Mouse (Mus musculus): ENCODE measurements at regions not wholly inside any gene's neighbourhood (a gene's known extent, or its start where the extent isn't known, plus 50 kb on each side); places are given as distances from the start of the nearest gene placed in this dataset.
"Not testable (repeated sequence)": the region's sequence is repeated elsewhere in the genome, so short reads cannot be mapped to it uniquely, and the experiment has no call there.

DNA sequence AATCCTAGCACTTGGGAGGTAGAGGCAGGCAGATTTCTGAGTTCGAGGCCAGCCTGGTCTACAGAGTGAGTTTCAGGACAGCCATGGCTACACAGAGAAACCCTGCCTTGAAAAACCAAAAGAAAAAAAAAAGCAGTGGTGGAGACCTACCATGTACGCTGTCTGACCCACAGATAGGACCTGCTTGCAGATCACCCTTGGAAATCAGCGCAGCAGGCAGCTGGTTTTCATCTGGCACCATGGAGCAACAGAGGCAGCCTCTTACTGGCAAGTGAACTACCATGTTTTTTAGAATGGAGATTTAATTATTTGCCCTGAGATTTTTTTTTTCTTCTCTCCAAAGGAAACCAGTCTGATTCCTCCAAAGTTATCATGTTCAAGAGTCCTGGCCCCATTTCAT lies 150.8 kb upstream of the Mpdz start:
- DNase-seq (ENCODE audit: low spot score): not testable (repeated sequence)

DNA sequence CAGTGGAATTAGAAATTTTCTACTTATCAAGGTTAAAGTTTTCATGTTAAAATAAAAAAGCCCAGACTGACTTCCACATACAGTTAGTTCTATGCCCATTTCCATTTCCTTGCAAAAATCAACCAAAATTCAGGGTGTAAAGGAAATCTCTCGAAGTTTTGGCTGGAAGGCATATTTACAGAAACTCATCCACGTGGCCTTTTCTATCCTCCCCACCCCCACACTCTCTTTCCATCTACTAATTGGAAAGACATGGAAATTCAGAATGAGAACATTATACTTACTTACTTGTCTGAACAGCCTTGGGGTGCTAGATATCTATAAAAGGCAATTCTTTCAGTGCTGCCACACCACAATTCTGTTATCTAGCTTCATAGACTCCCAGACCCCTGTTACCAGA lies 139.9 kb upstream of the Mpdz start:
- no peak for DNase-seq (ENCODE audit: low spot score)

DNA sequence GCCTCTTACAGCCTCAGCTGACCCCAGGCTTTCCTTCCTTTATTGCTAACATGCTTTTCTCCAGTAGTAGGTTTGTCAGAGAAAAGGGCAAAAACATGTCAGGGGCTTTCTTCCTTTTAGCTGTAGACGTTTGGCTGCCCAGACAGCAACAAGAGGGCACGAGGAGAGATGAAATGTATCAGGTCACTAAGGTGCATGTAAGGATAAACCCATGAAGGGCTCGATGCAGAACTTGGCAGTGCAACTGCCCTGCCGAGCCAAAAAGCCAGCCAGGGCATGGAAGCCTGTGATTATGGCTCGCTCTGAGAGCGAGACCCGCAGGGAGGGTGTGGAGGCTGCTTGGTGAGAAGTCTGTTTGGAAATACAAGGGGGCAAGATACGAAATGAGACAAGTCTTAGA lies 137.9 kb upstream of the Mpdz start:
- no peak for DNase-seq (ENCODE audit: low spot score)

- no peak for DNase-seq (ENCODE audit: low spot score)
Measured at GRCm38 (mm10) chr4:81579389-81580110, 136.9 kb upstream of the Mpdz start.

DNA sequence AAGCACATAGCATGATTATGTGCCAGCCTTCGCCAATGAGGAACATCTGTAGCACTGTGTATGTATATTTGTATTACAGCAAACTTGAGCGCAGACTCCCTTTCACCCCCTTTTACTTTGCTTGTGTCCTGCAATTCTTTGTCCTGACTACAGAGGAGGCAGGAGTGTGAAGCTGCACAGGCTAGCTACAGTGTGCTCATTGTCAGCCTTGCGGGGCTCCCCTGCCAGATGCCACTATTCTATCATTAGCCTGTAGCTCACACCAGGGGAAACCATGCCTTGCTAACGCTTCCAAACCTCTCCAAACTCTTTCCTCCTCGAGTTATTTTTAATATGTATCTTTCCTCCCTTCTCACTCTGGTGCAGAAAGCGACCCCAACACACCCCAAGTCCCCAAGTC lies 136.4 kb upstream of the Mpdz start:
- no peak for DNase-seq (ENCODE audit: low spot score)

- DNase-seq (ENCODE audit: low spot score): no peak
Measured at GRCm38 (mm10) chr4:81573771-81574170, 131.2 kb upstream of the Mpdz start.

- no peak for DNase-seq (ENCODE audit: low spot score)
Measured at GRCm38 (mm10) chr4:81570736-81571135, 128.1 kb upstream of the Mpdz start.

DNA sequence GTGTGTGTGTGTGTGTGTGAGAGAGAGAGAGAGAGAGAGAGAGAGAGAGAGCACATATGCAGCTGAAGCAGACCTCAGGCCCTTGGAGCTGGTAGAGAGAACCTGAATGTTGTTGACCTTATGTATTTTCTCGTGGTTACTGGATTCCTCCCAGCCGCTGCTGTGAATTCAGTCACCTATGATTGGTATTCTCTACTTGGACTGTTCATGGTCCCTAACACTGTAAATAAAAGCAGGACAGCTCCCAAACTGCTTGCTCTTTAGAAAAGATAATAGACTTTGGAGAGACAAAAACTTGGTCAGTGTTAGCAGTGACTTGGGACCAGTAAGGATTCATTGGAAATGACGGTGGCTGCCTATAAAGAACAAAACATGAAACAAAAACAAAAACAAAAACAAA lies 126.9 kb upstream of the Mpdz start:
- DNase-seq (ENCODE audit: low spot score): no peak

DNA sequence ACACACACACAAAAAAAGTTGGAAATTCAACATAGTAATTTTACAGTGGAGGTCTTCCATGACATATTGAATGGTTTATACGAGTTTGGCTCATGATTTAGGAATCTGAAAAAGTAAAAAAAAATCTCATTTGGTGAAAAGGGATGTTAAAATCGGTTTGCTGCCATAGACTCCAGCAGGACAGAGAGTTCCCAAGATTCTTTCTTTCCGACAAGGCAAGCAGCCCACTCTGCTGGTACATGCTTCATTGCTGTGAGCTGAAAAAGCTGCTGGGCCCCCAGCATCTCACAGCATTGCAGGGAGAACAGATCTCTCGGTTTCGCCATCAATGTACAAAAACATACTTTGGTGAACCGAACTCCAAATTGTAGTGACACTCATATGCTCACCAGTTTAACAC lies 125.8 kb upstream of the Mpdz start:
- DNase-seq (ENCODE audit: low spot score): no peak

- DNase-seq (ENCODE audit: low spot score): no peak
Measured at GRCm38 (mm10) chr4:81567928-81568327, 125.3 kb upstream of the Mpdz start.

DNA sequence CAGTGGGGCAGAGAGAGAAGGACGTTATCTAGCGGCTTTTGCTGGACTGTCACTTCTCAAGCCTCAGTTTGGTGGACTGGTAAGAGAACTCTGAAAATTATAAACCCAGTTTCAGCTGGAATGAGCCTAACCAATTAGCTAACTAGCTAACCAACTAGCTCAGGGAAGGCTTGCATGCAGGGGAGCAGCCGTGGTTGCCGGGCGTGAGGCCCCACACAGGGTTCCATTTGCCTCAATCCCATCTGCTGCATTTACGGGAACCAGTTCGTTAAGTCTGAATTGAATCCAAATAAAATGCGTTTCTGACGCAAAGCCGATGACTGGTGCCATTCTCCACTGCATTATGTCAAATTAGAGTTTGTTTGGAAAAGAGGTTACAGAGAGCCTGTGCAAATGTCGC lies 123.9 kb upstream of the Mpdz start:
- DNase-seq (ENCODE audit: low spot score): no peak

DNA sequence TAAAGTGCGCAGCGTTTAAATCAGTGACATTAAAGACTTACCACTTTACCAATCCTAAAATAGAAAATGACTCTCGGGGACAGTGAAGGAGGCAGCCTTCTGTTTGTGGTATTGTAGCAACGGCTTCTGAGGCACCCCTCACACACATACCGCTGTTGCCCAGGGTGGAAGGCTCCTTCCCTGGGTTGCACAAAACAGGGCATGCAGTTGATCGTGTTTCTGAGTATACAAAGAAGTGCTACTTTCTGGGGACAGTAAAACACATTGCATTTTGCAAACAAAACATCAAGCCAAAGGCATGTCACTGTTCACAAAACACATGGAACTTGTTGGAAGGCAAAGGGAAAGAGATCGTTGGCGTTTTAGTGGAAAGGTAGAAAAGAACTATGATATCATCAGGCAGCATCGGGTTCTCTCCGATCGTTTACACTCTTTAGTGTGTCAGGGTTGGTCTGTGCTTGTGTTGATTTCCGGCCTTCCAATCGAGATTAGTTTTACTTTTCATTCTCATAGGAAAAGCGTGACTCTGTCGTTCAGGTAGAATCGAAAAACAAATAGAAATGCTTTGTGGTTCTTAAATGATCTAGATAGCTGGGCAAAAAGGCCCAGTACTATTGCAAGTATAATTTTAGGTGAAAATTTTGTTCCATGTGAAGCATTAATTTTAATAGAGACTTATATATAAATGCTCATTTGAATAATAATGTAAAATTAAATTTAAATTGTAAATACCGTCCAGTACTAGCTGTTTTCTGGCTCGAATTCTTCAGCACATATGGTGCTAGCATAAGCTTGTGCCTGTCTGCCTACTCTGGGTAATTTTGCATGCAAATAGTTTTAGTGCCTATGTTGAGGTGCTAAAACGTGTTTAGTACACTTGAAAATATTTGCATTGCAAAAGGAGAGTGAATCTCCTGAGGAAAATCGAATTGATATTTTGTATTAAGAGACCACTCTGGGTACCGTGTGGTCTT lies 123.1 kb upstream of the Mpdz start:
- no peak for DNase-seq (ENCODE audit: low spot score)

GRCm38 (mm10) chr4:81564446-81564845 lies 121.8 kb upstream of the Mpdz start:
- DNase-seq (ENCODE audit: low spot score): no peak

- DNase-seq (ENCODE audit: low spot score): no peak
Measured at GRCm38 (mm10) chr4:81563574-81563973, 121.0 kb upstream of the Mpdz start.

- no peak for DNase-seq (ENCODE audit: low spot score)
Measured at GRCm38 (mm10) chr4:81561453-81561852, 118.8 kb upstream of the Mpdz start.

- DNase-seq (ENCODE audit: low spot score): no peak
Measured at GRCm38 (mm10) chr4:81550816-81551215, 108.2 kb upstream of the Mpdz start.

GRCm38 (mm10) chr4:81550256-81550655 lies 107.6 kb upstream of the Mpdz start:
- no peak for DNase-seq (ENCODE audit: low spot score)

DNA sequence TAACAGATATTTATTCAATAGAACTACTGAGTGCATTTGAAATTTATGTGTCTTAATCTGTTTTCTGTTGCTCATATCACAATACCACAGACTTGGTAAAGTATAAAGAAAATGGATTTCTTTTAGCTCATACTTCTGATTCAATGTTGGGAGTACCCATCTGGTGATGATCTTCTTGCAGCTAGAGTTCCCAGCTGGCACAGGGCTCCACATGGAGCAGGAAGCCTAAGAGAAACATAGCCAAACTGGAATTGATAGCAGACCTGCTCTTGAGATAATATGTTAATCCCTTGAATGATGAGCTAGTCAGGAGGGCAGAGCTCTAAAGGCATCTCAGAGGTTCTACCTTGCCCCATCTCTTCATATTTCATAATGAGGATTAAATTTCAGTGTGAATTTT lies 97.9 kb upstream of the Mpdz start:
- no peak for DNase-seq (ENCODE audit: low spot score)

DNA sequence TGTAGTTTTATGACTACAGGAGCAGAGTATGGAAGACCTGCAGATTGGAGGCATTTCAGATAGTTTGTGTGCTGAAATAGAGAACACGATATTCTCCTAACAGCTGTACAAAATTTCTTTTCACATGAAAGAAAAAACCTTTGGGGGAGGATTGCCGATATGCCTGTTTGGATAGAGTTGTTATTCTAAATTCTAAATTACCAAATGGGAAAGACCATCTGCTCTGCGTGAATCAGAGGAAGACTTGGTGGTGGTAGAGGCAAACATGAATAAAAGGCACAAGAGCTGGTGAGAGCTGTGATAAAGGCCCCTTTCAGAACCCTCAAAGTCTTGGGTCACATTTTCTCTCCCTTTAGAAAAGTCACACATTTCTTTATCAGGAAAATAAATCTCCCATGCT lies 96.9 kb upstream of the Mpdz start:
- DNase-seq (ENCODE audit: low spot score): peak; percentile 33

DNA sequence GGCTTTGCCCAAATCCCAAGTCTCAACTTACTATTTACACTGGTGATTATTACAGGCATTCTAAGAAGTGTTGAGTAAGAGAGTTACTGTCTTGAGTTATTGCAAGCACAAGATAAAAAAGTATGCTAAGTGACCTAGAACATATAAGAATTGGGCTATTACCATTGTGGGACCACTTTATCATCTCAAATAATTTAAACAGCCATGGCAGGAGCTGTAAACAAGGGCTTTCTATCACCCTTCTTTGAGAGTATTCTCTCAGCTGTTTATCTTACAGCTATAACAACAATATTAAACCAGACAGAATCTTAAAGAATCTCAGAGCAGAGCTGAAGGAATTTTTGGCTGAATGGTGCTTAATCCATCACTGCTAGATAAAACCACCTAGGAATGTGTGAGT lies 94.2 kb upstream of the Mpdz start:
- DNase-seq (ENCODE audit: low spot score): no peak

DNA sequence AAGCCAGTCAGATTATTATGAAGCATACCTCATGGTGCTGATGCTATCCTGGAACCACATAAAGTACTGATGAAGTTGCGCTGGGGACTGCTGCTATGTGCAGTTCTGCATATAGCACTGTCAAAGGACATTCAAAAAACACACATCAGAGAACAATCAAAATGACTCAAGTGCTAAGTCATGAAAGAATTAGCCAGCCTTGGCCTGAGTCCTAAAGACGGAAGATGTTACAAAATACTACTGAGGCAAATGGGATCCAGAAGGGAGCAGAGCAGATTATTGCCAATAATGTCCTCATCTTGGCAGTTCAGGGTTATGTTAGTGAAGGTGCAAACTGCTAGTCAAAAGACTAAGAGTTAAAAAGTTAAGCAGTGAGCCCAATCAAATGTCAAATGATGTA lies 87.9 kb upstream of the Mpdz start:
- no peak for DNase-seq (ENCODE audit: low spot score)

DNA sequence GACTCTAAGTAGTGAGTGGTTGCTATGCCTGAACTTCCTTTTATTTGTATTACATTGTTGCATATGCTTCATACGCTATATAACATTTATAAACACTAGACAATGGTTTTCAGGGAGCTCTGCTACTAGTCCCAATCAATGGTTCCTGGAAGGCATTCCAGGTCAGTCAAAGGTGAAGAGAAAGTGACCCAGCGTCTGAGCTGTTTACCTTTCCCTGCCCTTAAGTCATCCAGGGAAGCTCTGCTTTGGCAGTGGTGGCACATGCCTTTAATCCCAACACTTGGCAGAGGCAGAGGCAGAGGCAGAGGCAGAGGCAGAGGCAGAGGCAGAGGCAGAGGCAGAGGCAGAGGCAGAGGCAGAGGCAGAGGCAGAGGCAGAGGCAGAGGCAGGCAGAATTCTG lies 76.5 kb upstream of the Mpdz start:
- not testable (repeated sequence) for DNase-seq (ENCODE audit: low spot score)

DNA sequence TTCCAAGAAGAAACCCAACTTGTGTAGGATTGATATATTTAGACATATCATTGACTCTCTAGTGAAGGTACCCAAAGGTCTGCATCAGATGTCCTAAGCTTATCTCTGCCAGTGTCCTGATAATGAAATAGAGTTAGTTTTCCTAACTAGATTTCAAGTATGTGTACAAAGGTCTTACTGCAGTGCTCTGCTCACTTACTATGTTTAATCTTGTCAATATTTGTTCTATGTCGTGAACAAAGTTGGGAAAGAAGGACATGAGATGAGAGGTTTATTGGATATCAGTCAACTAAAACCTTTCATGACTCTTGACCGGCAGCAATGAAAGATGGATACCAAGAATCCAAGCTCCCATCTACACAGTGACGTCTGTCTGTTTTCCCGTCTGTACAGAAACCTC lies 71.9 kb upstream of the Mpdz start:
- DNase-seq (ENCODE audit: low spot score): no peak
